Mouse (Mus musculus): ENCODE measurements around the gene Guca1b. TPM values are rescaled to one million over a fixed set of nuclear protein-coding genes. Genes with fewer than 3 reads are reported as not detected.

Guca1b gene
- polyA plus RNA-seq, 1 experiment from 2014 or later, result 0.87 TPM

GRCm38 (mm10) chr17:47438611-47439010 is 53.4 kb downstream of the Guca1b start:
- no peaks in the 10 kb centered on the region for H3K9me3 ChIP-seq (replicated peaks)
- H3K27me3 ChIP-seq, result peaks cover 20% of the 10 kb centered on the region
- H3K27ac ChIP-seq (replicated peaks), result no peak overlapping the region
- H3K4me2 ChIP-seq (replicated peaks), result peak overlapping the region; percentile 85
- no peak for ATAC-seq (ENCODE audit: insufficient number of reproducible peaks, low FRiP score, low TSS enrichment, low read depth)
- no peaks in the 10 kb centered on the region for H3K36me3 ChIP-seq
- H3K9ac ChIP-seq, result no peak overlapping the region
- H3K4me3 ChIP-seq (replicated peaks), result peak overlapping the region; percentile 47
- peaks cover 33% of the 10 kb centered on the region for H3K4me1 ChIP-seq
- 59% methylated on average over 6 of the region's 6 CpGs for WGBS

GRCm38 (mm10) chr17:47439396-47440028 is 54.3 kb downstream of the Guca1b start:
- Histone ChIP-seq H3K9me3 (replicated peaks) (no peaks in the 10 kb centered on the region), H3K4me1 (peaks cover 33% of the 10 kb centered on the region), H3K9ac (no peak overlapping the region), H3K27me3 (peaks cover 20% of the 10 kb centered on the region), H3K4me3 (replicated peaks) (0 out of 2 replicates have a peak overlapping the region, but pooled peaks have one; percentile 47), H3K27ac (replicated peaks) (no peak overlapping the region), H3K4me2 (replicated peaks) (no peak overlapping the region), H3K36me3 (no peaks in the 10 kb centered on the region)
- WGBS, result 41% methylated on average over 9 of the region's 9 CpGs
- no peak for ATAC-seq (ENCODE audit: insufficient number of reproducible peaks, low FRiP score, low TSS enrichment, low read depth)

GRCm38 (mm10) chr17:47440359-47440890 is 55.2 kb downstream of the Guca1b start:
- Histone ChIP-seq H3K9me3 (replicated peaks) (no peaks in the 10 kb centered on the region), H3K4me1 (peaks cover 33% of the 10 kb centered on the region), H3K27me3 (peaks cover 20% of the 10 kb centered on the region), H3K4me2 (replicated peaks) (no peak overlapping the region), H3K9ac (no peak overlapping the region), H3K4me3 (replicated peaks) (no peak overlapping the region), H3K27ac (replicated peaks) (no peak overlapping the region), H3K36me3 (no peaks in the 10 kb centered on the region)
- 12% methylated on average over 9 of the region's 9 CpGs for WGBS
- no peak for ATAC-seq (ENCODE audit: insufficient number of reproducible peaks, low FRiP score, low TSS enrichment, low read depth)

GRCm38 (mm10) chr17:47441296-47442051 is 56.3 kb downstream of the Guca1b start:
- H3K9me3 ChIP-seq (replicated peaks), result no peaks in the 10 kb centered on the region
- H3K4me2 ChIP-seq (replicated peaks), result no peak overlapping the region
- 53% methylated on average over 19 of the region's 19 CpGs for WGBS
- peaks cover 28% of the 10 kb centered on the region for H3K4me1 ChIP-seq
- no peak for ATAC-seq (ENCODE audit: insufficient number of reproducible peaks, low FRiP score, low TSS enrichment, low read depth)
- H3K36me3 ChIP-seq, result no peaks in the 10 kb centered on the region
- H3K27ac ChIP-seq (replicated peaks), result no peak overlapping the region
- H3K4me3 ChIP-seq (replicated peaks), result no peak overlapping the region
- H3K9ac ChIP-seq, result no peak overlapping the region
- peaks cover 17% of the 10 kb centered on the region for H3K27me3 ChIP-seq

GRCm38 (mm10) chr17:47442271-47442670 is 57.1 kb downstream of the Guca1b start:
- ATAC-seq (ENCODE audit: insufficient number of reproducible peaks, low FRiP score, low TSS enrichment, low read depth), result no peak
- WGBS, result 78% methylated on average over 3 of the region's 3 CpGs
- H3K4me2 ChIP-seq (replicated peaks), result no peak overlapping the region
- no peak overlapping the region for H3K9ac ChIP-seq
- no peak overlapping the region for H3K4me3 ChIP-seq (replicated peaks)
- H3K27ac ChIP-seq (replicated peaks), result no peak overlapping the region
- peaks cover 22% of the 10 kb centered on the region for H3K4me1 ChIP-seq
- no peaks in the 10 kb centered on the region for H3K9me3 ChIP-seq (replicated peaks)
- peaks cover 10% of the 10 kb centered on the region for H3K27me3 ChIP-seq
- H3K36me3 ChIP-seq, result no peaks in the 10 kb centered on the region

Other genes starting within 250 kb of the Guca1b start
- 66.9 and 70.0 TPM in 2 replicates for gene Mrps10, start 16.5 kb upstream of the Guca1b start, polyA plus RNA-seq (2015; fragmentation: Nextera tagmentation; extraction: Ambion mirVana)
- 6.3 and 6.6 TPM in 2 replicates for gene Guca1a, start 15.2 kb downstream of the Guca1b start, polyA plus RNA-seq (2015; fragmentation: Nextera tagmentation; extraction: Ambion mirVana)
- 5.2 and 6.2 TPM in 2 replicates for gene AI661453, start 51.2 kb downstream of the Guca1b start, polyA plus RNA-seq (2015; fragmentation: Nextera tagmentation; extraction: Ambion mirVana)
- 0.31 and 0.37 TPM in 2 replicates for gene 1700001C19Rik, start 52.0 kb downstream of the Guca1b start, polyA plus RNA-seq (2015; fragmentation: Nextera tagmentation; extraction: Ambion mirVana)
- 30.0 and 32.4 TPM in 2 replicates for gene Taf8, start 116.9 kb downstream of the Guca1b start, polyA plus RNA-seq (2015; fragmentation: Nextera tagmentation; extraction: Ambion mirVana)
- 552 and 575 TPM in 2 replicates for gene Ccnd3, start 119.7 kb downstream of the Guca1b start, polyA plus RNA-seq (2015; fragmentation: Nextera tagmentation; extraction: Ambion mirVana)
- gene Bysl, start 226.1 kb downstream of the Guca1b start, polyA plus RNA-seq (2015; fragmentation: Nextera tagmentation; extraction: Ambion mirVana), result 23.9 and 24.6 TPM in 2 replicates
- gene Med20, start 226.2 kb downstream of the Guca1b start, polyA plus RNA-seq (2015; fragmentation: Nextera tagmentation; extraction: Ambion mirVana), result 51.9 and 55.2 TPM in 2 replicates
- 1.6 TPM in 2 replicates for gene Gm20517, start 226.2 kb downstream of the Guca1b start, polyA plus RNA-seq (2015; fragmentation: Nextera tagmentation; extraction: Ambion mirVana)
- 4.4 and 5.2 TPM in 2 replicates for gene Usp49, start 245.3 kb downstream of the Guca1b start, polyA plus RNA-seq (2015; fragmentation: Nextera tagmentation; extraction: Ambion mirVana)